Mouse (Mus musculus) Patski (cell line): ENCODE data around the gene Vkorc1. TPM values are rescaled to one million over a fixed set of nuclear protein-coding genes. Genes with fewer than 3 reads are reported as not detected.
"Not testable (repeated sequence)": the region's sequence is repeated elsewhere in the genome, so short reads cannot be mapped to it uniquely, and the experiment has no call there.

Source experiments
- ATAC-seq: fragments of 100-300 bp; one replicate; pipeline ENCODE4 v1.8.0; 2021
- CTCF ChIA-PET: fragments of 350-600 bp; sonication (Branson Sonifier 250); formaldehyde crosslinking; loops from one replicate; lab custom pipeline; 2022; ENCODE audit warnings: inconsistent platforms; lab: Charles Lee
- POLR2A ChIA-PET: fragments of 350-600 bp; sonication (Branson Sonifier 250); formaldehyde crosslinking; loops from one replicate; lab custom pipeline; 2022; ENCODE audit warnings: antibody characterized with exemption, inconsistent platforms; lab: Charles Lee
- DNase-seq: peaks from one replicate; pipeline ENCODE4 v3.0.0-alpha.2; 2011; ENCODE audit warnings: low read depth, low spot score
- H3K27me3 ChIP-seq: fragments of 371-371 bp; one replicate; pipeline ENCODE4 v1.5.1; 2021
- CTCF ChIP-seq: fragments of 100-300 bp; IDR thresholded peaks from one replicate; pipeline ENCODE4 v1.5.1; 2021
- in situ Hi-C: fragments of 300-500 bp; cut with MboI; formaldehyde crosslinking; loops from 3 replicates; pipeline ENCODE4 v1.11.1; 2018; ENCODE audit warnings: low pct_unique_long_range_greater_than_20kb, mixed read lengths
- polyA plus RNA-seq: library from polyadenylated mRNA; unstranded; gene quantifications from one replicate; pipeline ENCODE4 v1.2.3, GENCODE M21; 2021

Gene Vkorc1
- 77.0 TPM for polyA plus RNA-seq

DNA sequence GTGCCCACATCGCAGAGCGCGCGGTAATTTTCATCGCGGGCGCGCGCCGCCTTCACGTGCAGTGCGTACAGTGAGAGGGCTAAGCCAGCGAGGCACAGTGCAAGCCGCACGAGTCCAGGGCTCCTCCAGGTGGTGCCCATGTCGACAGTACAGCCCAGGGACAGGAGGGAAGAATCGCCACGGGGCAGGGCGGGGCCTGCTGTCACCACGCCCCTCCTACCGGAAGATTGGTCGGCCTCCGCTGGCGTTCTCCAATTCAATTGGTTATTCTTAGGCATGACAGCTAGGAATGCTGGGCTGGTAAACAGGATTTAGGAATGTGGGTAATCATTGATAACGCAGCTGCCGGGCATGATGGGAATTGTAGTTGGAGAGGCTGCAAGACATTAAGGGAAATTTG lies at the start of gene Vkorc1, which contains the start of gene Gm21974:
Gene Vkorc1, minus strand, starts transcription at position 176 of the 400 bp plus-strand sequence.
Gene Gm21974, minus strand, starts transcription at position 13 of the 400 bp plus-strand sequence.
- CTCF ChIA-PET: interaction anchor here (0.7 to 2.2 kb wide), 7 partner anchors 8 to 94 kb away, joined by 3 to 6 read pairs (median 3); partner anchors contain the start of genes Hsd3b7 and Kat8
- no peak for TF ChIP-seq CTCF
- POLR2A ChIA-PET: no interaction called here
- ATAC-seq (peak; percentile 96), DNase-seq (peak; percentile 88)
- no peaks in the 10 kb centered on the region for H3K27me3 ChIP-seq
- in situ Hi-C loops: no loop called here

DNA sequence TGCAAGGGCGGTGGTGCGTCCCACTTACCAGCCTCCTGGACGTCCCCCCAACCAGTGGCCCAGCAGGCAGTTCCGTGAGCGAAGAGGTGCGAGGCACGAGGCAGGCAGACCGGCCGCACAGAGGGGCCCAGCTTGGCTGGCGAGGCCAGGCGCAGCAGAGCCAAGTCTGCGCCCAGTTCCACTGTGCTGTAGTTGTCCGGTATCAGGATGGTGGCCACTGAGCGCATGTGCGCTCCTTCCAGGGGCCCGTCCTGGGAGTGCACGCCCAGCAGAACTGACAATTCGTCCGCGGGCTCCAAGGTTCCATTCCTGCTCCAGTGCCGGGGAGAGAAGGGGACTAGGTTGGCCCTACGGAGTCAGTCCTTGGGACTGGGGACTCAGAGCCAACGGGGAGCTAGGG lies 49.2 kb upstream of the Vkorc1 start:
- POLR2A ChIA-PET: no interaction called here

DNA sequence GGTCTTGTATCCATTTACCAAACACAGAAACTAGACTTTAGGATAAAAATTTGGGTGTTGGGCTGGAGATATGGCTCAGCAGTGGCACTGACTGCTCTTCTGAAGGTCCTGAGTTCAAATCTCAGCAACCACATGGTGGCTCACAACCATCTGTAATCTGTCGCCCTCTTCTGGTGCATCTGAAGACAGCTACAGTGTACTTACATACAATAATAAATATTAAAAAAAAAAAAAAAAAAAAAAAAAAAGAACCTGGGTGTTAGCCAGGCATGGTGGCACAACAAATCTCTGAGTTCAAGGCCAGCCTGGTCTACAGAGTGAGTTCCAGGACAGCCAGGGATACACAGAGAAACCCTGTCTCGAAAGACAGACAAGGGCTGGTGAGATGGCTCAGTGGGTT lies 46.7 kb upstream of the Vkorc1 start:
- ATAC-seq, in situ Hi-C loops, H3K27me3 ChIP-seq, DNase-seq: not testable (repeated sequence)
- POLR2A ChIA-PET: interaction anchor here (0.6 kb wide), 1 partner anchor 126 kb away, joined by 3 read pairs; no protein-coding TSS in a partner anchor
- CTCF ChIA-PET: interaction anchor here (1.2 kb wide), 1 partner anchor 9 kb away, joined by 4 read pairs; no protein-coding TSS in a partner anchor

More for the DNA sequence above, 49.2 kb upstream of the Vkorc1 start:
- CTCF ChIA-PET: interaction anchor here (1.1 kb wide), 1 partner anchor 27 kb away, joined by 3 read pairs; no protein-coding TSS in a partner anchor
- no peak for ATAC-seq
- TF ChIP-seq CTCF: no peak
- peaks cover 3% of the 10 kb centered on the region for H3K27me3 ChIP-seq
- DNase-seq: no peak
- in situ Hi-C loops: no loop called here

DNA sequence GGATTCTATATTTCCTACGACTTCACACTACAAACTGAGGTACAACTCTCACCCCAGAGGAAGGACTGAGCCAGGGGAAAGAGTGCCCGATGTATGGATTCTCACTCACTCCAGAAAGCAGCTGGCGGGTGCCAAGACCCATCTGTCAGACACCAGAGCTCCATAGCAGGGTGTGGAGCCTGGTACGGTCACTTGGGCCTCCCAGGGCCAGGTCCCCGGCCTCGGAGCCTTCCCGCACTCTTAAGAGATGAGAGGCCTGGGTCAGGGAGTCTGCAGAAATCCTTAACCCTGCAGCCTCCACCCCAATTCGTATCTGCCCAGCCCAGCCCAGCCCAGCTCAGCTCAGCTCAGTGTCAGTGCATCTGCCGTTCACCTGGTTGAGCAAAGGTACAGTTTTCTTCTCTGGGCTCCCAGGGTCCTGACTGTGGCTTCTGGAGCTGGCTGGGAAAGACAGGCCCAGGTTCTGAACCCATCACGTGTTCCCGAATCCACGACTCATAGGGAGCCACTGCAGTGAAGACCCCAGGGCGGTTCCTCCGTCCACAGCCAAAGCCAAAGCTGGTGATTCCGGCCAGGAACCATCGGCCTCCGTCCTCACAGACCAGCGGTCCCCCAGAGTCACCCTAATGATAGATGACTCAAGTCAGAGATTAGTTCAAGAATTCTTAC lies 40.9 kb upstream of the Vkorc1 start:
- H3K27me3 ChIP-seq: no peaks in the 10 kb centered on the region
- ATAC-seq (no peak), DNase-seq (no peak)
- ChIA-PET POLR2A (interaction anchor here (0.6 to 6.3 kb wide), 4 partner anchors 19 to 128 kb away, joined by 3 to 21 read pairs (median 4); partner anchors contain the start of gene Kat8), CTCF (interaction anchor here (0.9 to 8.7 kb wide), 8 partner anchors 9 to 166 kb away, joined by 3 to 123 read pairs (median 3); partner anchors contain the start of gene Kat8)
- TF ChIP-seq CTCF: no peak
- in situ Hi-C loops: loop anchor here (5.0 kb wide), 1 partner anchor 159 kb away; the partner anchor contains the start of gene Setd1a

DNA sequence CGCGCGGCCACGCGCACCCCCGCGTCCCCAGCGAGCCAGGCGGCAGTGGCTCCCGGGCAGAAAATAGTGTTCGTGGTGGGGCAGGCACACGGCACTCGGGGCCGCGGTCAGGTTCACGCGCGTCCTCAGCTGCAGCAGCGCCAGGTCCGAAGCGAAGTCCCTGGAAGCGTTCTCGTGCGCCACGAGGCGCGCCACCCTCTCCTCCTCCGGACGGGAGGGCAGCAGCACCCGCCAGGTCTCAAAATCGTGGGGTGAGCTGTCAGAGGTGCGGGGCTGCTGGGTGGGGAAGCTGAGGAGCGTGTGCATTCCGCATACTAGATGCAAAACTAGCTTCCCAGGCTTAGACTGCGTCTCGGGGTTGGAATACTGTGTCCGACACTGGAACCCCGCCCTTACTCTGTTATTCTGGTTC lies 40.3 kb upstream of the Vkorc1 start:
- no peaks in the 10 kb centered on the region for H3K27me3 ChIP-seq
- no peak for TF ChIP-seq CTCF
- no peak for DNase-seq
- in situ Hi-C loops: loop anchor here (5.0 kb wide), 1 partner anchor 158 kb away; the partner anchor contains the start of gene Setd1a
- no peak for ATAC-seq
- ChIA-PET POLR2A (interaction anchor here (0.8 to 6.3 kb wide), 3 partner anchors 18 to 31 kb away, joined by 3 to 21 read pairs (median 4); partner anchors contain the start of gene Kat8), CTCF (interaction anchor here (0.9 to 8.7 kb wide), 11 partner anchors 8 to 165 kb away, joined by 3 to 123 read pairs (median 3); partner anchors contain the start of gene Kat8)

DNA sequence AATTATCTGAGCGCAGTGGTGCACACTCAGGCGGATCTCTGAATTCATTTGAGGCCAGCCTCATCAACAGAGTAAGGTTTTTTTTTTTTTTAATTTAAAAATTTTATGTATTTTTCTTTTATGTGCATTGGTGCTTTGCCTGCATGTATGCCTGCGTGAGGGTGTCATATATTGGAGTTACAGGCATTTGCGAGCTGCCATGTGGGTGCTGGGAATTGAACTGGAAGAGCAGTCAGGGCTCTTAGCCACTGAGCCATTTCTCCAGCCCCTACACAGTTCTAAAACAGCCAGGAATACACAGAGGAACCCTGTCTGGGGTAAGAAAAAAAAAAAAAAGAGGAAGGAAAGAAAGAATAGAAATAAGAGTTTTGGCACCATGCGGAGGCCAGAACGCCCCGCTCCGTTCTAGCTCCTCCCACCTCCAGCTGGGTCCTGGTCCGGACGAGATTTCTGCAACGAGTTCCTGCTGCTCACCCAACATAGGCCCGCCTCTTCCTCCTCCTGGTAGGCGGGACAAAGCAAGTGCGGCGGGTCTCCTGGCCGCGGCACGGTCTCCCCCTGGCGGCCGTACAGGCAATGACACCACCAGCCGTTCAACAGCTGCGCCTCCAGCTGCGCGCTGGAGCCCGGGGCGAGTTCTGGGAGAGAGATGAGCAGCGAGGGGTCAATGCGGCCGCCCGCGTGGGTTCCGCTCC lies 39.8 kb upstream of the Vkorc1 start:
- H3K27me3 ChIP-seq: no peaks in the 10 kb centered on the region
- POLR2A ChIA-PET: interaction anchor here (0.7 to 6.3 kb wide), 3 partner anchors 11 to 24 kb away, joined by 3 to 21 read pairs (median 3); partner anchors contain the start of gene Kat8
- CTCF ChIA-PET: interaction anchor here (0.6 to 8.7 kb wide), 14 partner anchors 8 to 164 kb away, joined by 3 to 123 read pairs (median 3); partner anchors contain the start of genes Gm21974, Kat8 and Vkorc1
- DNase-seq (no peak), ATAC-seq (peak; percentile 76)
- in situ Hi-C loops: loop anchor here (5.0 kb wide), 1 partner anchor 158 kb away; the partner anchor contains the start of gene Setd1a
- no peak for TF ChIP-seq CTCF

DNA sequence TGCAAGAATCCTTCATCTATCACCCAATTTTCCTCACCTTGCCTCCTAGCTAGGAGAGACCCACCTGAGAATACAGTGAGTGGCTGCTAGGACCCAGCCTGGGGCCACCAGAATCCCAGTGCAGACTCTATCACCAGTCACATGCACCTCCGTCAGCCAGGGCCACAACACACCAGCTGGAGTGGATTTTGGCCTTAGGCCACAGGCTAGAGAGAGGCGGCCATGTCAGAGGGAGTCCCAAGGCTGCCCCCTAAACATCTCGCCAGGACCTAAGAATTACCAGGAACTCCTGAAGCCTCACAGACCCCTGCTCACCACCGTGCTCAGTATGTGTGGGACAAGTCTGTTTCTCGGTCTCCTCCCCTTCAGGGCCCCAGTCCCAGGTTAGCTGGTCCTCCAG lies 38.7 kb upstream of the Vkorc1 start:
- POLR2A ChIA-PET: interaction anchor here (6.3 kb wide), 1 partner anchor 22 kb away, joined by 21 read pairs; the partner anchor contains the start of gene Kat8
- no peak for DNase-seq
- CTCF ChIA-PET: interaction anchor here (0.7 to 8.7 kb wide), 3 partner anchors 13 to 161 kb away, joined by 3 to 123 read pairs (median 3); partner anchors contain the start of genes Gm21974 and Vkorc1
- ATAC-seq: no peak
- TF ChIP-seq CTCF: no peak
- H3K27me3 ChIP-seq: no peaks in the 10 kb centered on the region
- in situ Hi-C loops: no loop called here

DNA sequence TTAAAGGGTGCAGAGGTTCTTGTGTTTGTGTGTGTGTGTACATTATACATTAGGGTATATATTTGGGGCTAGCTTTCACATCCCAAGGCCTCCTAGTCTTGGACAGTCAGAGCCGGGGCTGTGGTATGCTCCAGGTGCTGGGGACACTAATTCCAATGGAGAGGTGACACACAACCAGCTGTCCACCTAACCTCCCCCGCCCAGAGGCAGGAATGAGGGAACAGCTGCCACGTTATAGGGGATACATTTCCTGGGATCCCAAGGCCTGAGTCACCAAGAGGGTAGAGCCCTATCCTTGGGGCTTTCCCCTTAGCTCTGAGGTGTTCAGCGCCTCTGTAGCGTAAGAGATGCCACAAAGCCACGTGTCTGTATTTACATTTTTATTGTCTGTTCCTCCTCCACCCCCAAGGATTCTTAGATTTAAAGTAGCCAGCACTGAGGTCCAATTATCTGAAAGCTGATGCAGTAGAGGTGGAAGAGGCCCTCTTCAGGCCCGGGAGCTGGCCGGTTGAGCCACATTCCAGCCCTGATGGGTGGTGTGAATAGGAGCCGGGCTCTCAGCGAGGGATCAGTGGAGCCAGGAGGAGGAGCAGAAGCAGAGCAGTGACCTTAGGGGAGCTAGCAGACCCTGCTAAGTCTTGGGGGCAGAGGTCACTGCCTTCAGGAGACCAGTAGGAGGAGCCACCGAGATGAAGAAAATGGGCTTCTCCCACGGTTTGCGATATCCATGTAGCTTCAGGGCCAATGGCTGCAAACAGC lies 37.0 kb upstream of the Vkorc1 start:
- DNase-seq (no peak), ATAC-seq (peak; percentile 28)
- in situ Hi-C loops: no loop called here
- CTCF ChIA-PET: interaction anchor here (1.7 to 8.7 kb wide), 2 partner anchors 10 to 11 kb away, joined by 4 to 123 read pairs; no protein-coding TSS in a partner anchor
- H3K27me3 ChIP-seq: no peaks in the 10 kb centered on the region
- no peak for TF ChIP-seq CTCF
- POLR2A ChIA-PET: interaction anchor here (0.6 to 6.3 kb wide), 4 partner anchors 10 to 91 kb away, joined by 3 to 21 read pairs (median 4); partner anchors contain the start of gene Kat8
